Mouse (Mus musculus): ENCODE data around the gene Pcyt2. TPM values are rescaled to one million over a fixed set of nuclear protein-coding genes. Genes with fewer than 3 reads are reported as not detected.

Gene Pcyt2
- total and polyA plus RNA-seq, 2 experiments from 2014 or later, result 69.6 to 76.7 TPM

DNA sequence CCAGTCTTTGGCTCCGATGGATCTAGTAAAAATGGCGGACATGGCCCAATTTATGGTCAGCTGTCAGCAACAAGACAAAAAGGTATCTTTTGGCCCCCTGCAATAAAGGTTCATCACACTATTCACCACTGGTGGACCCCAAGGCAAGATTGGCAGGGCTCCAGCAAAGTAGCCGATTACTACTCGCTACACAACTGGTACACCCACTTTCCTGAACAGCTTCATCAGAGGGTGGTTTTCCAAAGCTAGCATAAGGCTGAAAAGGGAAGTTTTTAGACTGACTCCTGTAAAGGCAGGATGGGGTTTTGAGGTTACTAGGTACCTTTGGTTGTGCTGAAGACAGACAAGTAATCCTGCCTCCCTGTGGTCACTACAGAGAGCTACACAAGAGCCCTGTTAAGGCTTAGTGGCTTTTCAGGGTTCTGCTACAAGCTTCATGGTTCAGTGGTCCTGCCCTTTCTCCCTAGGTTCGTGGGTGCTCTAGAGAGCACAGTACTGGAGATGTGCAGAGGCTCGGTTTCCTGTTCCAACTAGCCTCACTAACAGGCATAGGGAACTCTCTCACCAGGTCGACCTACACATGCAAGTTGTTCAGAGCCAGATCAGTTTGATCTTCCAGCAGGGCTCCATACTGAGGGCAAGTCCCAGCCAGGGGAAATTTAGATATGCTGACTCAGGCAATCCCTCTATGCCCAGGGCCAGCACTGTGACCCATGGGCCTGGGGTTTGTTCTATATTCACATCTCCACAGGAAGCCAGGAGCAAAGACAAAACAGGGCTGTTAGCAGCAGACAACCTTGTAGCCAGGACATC lies 40.3 kb downstream of the Pcyt2 start:
- H3K4me1 ChIP-seq (ENCODE audit: control insufficient read depth, insufficient read depth), result peaks cover 35% of the 10 kb centered on the region
- no peak overlapping the region for H3K27ac ChIP-seq (ENCODE audit: low read depth)
- DNase-seq (ENCODE audit: low spot score), result no peak
- no peak overlapping the region for H3K4me2 ChIP-seq (ENCODE audit: low read depth, low read length)
- no peak overlapping the region for H3K4me3 ChIP-seq (ENCODE audit: low read depth, low read length)
- H3K9ac ChIP-seq (replicated peaks; ENCODE audit: low read depth, low read length), result no peak overlapping the region
- TF ChIP-seq EP300 (IDR thresholded peaks at IDR 0.05; ENCODE audit: low read depth) (no peak), CTCF (IDR thresholded peaks at IDR 0.05; ENCODE audit: low read depth) (peak; percentile 56)
- no peak for ATAC-seq (ENCODE audit: insufficient read depth, low read depth)
- no peaks in the 10 kb centered on the region for H3K9me3 ChIP-seq (replicated peaks; ENCODE audit: control insufficient read depth, low read length)
- 83% methylated on average over 7 of the region's 7 CpGs for WGBS
- no peaks in the 10 kb centered on the region for H3K27me3 ChIP-seq (ENCODE audit: control insufficient read depth, insufficient read depth, low read length)
- peaks cover 27% of the 10 kb centered on the region for H3K36me3 ChIP-seq (replicated peaks; ENCODE audit: control insufficient read depth, insufficient read depth, low read length)

GRCm38 (mm10) chr11:120576365-120576981 lies 41.3 kb downstream of the Pcyt2 start:
- no peak overlapping the region for H3K4me2 ChIP-seq (ENCODE audit: low read depth, low read length)
- no peaks in the 10 kb centered on the region for H3K27me3 ChIP-seq (ENCODE audit: control insufficient read depth, insufficient read depth, low read length)
- TF ChIP-seq EP300 (IDR thresholded peaks at IDR 0.05; ENCODE audit: low read depth) (no peak), CTCF (IDR thresholded peaks at IDR 0.05; ENCODE audit: low read depth) (no peak)
- no peak for DNase-seq (ENCODE audit: low spot score)
- WGBS, result 79% methylated on average over 3 of the region's 3 CpGs
- no peak overlapping the region for H3K27ac ChIP-seq (ENCODE audit: low read depth)
- H3K9ac ChIP-seq (replicated peaks; ENCODE audit: low read depth, low read length), result no peak overlapping the region; the same call in 1 of the 2 replicates
- H3K4me3 ChIP-seq (ENCODE audit: low read depth, low read length), result no peak overlapping the region
- H3K9me3 ChIP-seq (replicated peaks; ENCODE audit: control insufficient read depth, low read length), result no peaks in the 10 kb centered on the region
- H3K36me3 ChIP-seq (replicated peaks; ENCODE audit: control insufficient read depth, insufficient read depth, low read length), result peaks cover 27% of the 10 kb centered on the region
- ATAC-seq (ENCODE audit: insufficient read depth, low read depth), result no peak
- peaks cover 34% of the 10 kb centered on the region for H3K4me1 ChIP-seq (ENCODE audit: control insufficient read depth, insufficient read depth)

GRCm38 (mm10) chr11:120575940-120576339 lies 41.8 kb downstream of the Pcyt2 start:
- no peak overlapping the region for H3K4me3 ChIP-seq (ENCODE audit: low read depth, low read length)
- H3K27ac ChIP-seq (ENCODE audit: low read depth), result no peak overlapping the region
- ATAC-seq (ENCODE audit: insufficient read depth, low read depth) (no peak), DNase-seq (ENCODE audit: low spot score) (no peak)
- H3K4me1 ChIP-seq (ENCODE audit: control insufficient read depth, insufficient read depth), result peaks cover 40% of the 10 kb centered on the region
- H3K36me3 ChIP-seq (replicated peaks; ENCODE audit: control insufficient read depth, insufficient read depth, low read length), result peaks cover 33% of the 10 kb centered on the region
- TF ChIP-seq CTCF (IDR thresholded peaks at IDR 0.05; ENCODE audit: low read depth) (no peak), EP300 (IDR thresholded peaks at IDR 0.05; ENCODE audit: low read depth) (no peak)
- H3K9ac ChIP-seq (replicated peaks; ENCODE audit: low read depth, low read length), result no peak overlapping the region
- H3K4me2 ChIP-seq (ENCODE audit: low read depth, low read length), result no peak overlapping the region
- H3K9me3 ChIP-seq (replicated peaks; ENCODE audit: control insufficient read depth, low read length), result no peaks in the 10 kb centered on the region
- H3K27me3 ChIP-seq (ENCODE audit: control insufficient read depth, insufficient read depth, low read length), result no peaks in the 10 kb centered on the region

- Histone ChIP-seq H3K27me3 (ENCODE audit: control insufficient read depth, insufficient read depth, low read length) (no peaks in the 10 kb centered on the region), H3K9me3 (replicated peaks; ENCODE audit: control insufficient read depth, low read length) (no peaks in the 10 kb centered on the region), H3K4me2 (ENCODE audit: low read depth, low read length) (no peak overlapping the region), H3K4me3 (ENCODE audit: low read depth, low read length) (no peak overlapping the region), H3K36me3 (replicated peaks; ENCODE audit: control insufficient read depth, insufficient read depth, low read length) (peaks cover 41% of the 10 kb centered on the region), H3K27ac (ENCODE audit: low read depth) (no peak overlapping the region; the same call in 1 of the 2 replicates), H3K4me1 (ENCODE audit: control insufficient read depth, insufficient read depth) (peaks cover 35% of the 10 kb centered on the region), H3K9ac (replicated peaks; ENCODE audit: low read depth, low read length) (no peak overlapping the region)
- WGBS, result 82% methylated on average over 2 of the region's 2 CpGs
- ATAC-seq (ENCODE audit: insufficient read depth, low read depth), result no peak
- no peak for DNase-seq (ENCODE audit: low spot score)
- TF ChIP-seq CTCF (IDR thresholded peaks at IDR 0.05; ENCODE audit: low read depth) (no peak), EP300 (IDR thresholded peaks at IDR 0.05; ENCODE audit: low read depth) (no peak)
Observed at GRCm38 (mm10) chr11:120575046-120575445, 42.7 kb downstream of the Pcyt2 start.

GRCm38 (mm10) chr11:120574278-120574600 lies 43.5 kb downstream of the Pcyt2 start:
- TF ChIP-seq CTCF (IDR thresholded peaks at IDR 0.05; ENCODE audit: low read depth) (no peak), EP300 (IDR thresholded peaks at IDR 0.05; ENCODE audit: low read depth) (no peak)
- Histone ChIP-seq H3K4me2 (ENCODE audit: low read depth, low read length) (peak overlapping the region; percentile 67), H3K9me3 (replicated peaks; ENCODE audit: control insufficient read depth, low read length) (no peaks in the 10 kb centered on the region), H3K4me1 (ENCODE audit: control insufficient read depth, insufficient read depth) (peaks cover 29% of the 10 kb centered on the region), H3K27ac (ENCODE audit: low read depth) (peak overlapping the region; percentile 97), H3K36me3 (replicated peaks; ENCODE audit: control insufficient read depth, insufficient read depth, low read length) (peaks cover 41% of the 10 kb centered on the region), H3K27me3 (ENCODE audit: control insufficient read depth, insufficient read depth, low read length) (no peaks in the 10 kb centered on the region), H3K9ac (replicated peaks; ENCODE audit: low read depth, low read length) (peak overlapping the region; percentile 79; the same call in 1 of the 2 replicates), H3K4me3 (ENCODE audit: low read depth, low read length) (peak overlapping the region; percentile 82; the same call in 1 of the 2 replicates)
- WGBS, result 14% methylated on average over 5 of the region's 5 CpGs
- ATAC-seq (ENCODE audit: insufficient read depth, low read depth), result no peak
- DNase-seq (ENCODE audit: low spot score), result no peak
